Mouse (Mus musculus) testis, adult 2 months (tissue): ENCODE results near the gene Ralgds.

Experiments
- CTCF ChIP-seq: fragments of 200-500 bp; IDR thresholded peaks from 2 replicates; pipeline ENCODE4 v1.5.1; 2012; ENCODE audit warnings: low read depth, mild to moderate bottlenecking, inconsistent platforms, low read length, moderate library complexity; ENCODE audit not compliant: control insufficient read depth, insufficient read depth, insufficient replicate concordance
- POLR2A ChIP-seq: fragments of 200-500 bp; IDR thresholded peaks from 2 replicates; pipeline ENCODE4 v1.6.1; 2012; ENCODE audit warnings: low read depth, mild to moderate bottlenecking, inconsistent platforms, low read length, moderate library complexity; ENCODE audit not compliant: control insufficient read depth

DNA sequence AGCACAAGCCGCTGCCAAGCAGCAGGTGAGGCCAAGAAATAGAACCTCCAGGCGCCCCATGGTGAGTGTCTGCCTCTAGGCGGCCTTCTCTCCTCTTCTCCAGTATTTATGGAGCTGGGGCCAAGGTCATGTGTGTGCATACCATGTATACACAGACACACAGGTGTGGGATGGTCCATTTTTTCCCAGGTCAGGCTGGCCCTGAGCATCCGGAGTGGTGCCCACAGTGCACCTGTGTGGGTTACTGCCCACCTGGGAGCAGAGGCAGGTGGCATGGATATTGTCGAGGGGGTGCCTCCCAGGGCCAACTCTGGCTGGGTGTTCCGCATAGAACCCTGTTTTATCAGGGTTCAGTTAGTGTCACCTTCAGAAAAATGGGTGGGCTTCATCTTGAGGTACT is 50.4 kb downstream of the Ralgds start, which contains the start of gene Cel:
- TF ChIP-seq CTCF: no peak
- TF ChIP-seq POLR2A: no peak
